Mouse (Mus musculus) erythroblast, embryonic 14.5 days (primary cell): ENCODE measurements around the gene Kdm8.

Experiments
- GATA1 ChIP-seq: IDR thresholded peaks from 2 replicates; pipeline ENCODE4 v1.6.1; 2012; ENCODE audit warnings: low read length, inconsistent platforms, mixed read lengths
- TAL1 ChIP-seq: IDR thresholded peaks from 3 replicates; pipeline ENCODE4 v1.6.1; 2012; ENCODE audit warnings: low read length, inconsistent platforms, mixed read lengths

DNA sequence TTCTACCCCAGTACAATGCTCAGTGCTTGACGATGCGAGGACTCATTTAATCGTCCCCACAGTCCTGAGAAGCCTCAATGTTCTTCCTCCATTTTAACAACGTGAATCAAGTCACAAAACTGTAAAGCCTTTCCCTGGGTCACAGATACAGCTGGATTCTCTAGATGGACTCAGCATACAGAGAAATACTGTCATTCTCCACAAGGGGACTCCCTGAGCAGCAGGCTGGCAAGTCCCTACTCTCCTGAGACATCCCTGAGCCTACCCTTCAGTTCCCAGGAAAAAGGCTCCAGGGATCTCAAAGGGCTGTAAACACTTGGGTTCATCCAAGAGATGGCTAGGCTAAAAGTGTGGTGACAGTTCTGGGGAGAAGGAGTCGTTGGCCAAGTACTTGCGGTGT lies 37.3 kb upstream of the Kdm8 start:
- TF ChIP-seq TAL1 = no peak
- no peak for TF ChIP-seq GATA1
